Mouse (Mus musculus) heart, adult 2 months (tissue): ENCODE measurements around the gene Nos1ap.

Source experiments
- CTCF ChIP-seq: fragments of 200-600 bp; IDR thresholded peaks from 2 replicates; pipeline ENCODE4 v1.8.1; 2022; ENCODE audit warnings: antibody characterized with exemption, mild to moderate bottlenecking, moderate library complexity
- POLR2A ChIP-seq: fragments of 200-500 bp; IDR thresholded peaks from 2 replicates; pipeline ENCODE4 v1.6.1; 2011; ENCODE audit warnings: mild to moderate bottlenecking, low read depth, low read length, control low read depth; ENCODE audit not compliant: insufficient read depth

DNA sequence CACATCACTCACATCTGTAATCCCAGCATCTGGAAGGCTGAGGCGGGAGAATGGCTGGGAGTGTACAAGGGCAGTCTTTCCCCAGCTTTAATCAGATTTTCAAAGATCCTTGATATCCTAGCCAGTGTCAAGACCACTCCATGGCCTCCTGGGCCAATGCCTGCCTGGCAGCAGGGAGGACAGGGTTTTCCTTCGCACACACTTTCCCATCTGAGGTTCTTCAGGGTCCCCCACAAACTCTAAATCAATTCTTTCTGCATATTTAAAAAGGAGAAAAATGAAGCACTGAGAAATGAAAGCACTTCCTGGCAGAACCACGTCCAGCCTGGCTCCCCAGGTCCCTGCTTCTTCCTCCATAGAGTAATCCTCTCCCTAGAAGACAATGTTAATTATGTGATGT, 225.9 kb downstream of the Nos1ap start:
- TF ChIP-seq CTCF (no peak), POLR2A (no peak)
